Mouse (Mus musculus) heart, embryonic 10.5 days (tissue): ENCODE measurements around the gene Utf1. TPM values are rescaled to one million over a fixed set of nuclear protein-coding genes. Genes with fewer than 3 reads are reported as not detected.

Experiments used
- DNase-seq: peaks from one replicate; pipeline ENCODE4 v3.0.0-alpha.2; 2017; ENCODE audit warnings: low spot score
- H3K27ac ChIP-seq: fragments of 300-500 bp; sonication (generic); 2 replicates; pipeline ENCODE4 v1.5.1; 2016; ENCODE audit warnings: mild to moderate bottlenecking
- H3K27me3 ChIP-seq: fragments of 300-500 bp; sonication (generic); 2 replicates; pipeline ENCODE4 v1.6.1; 2016; ENCODE audit warnings: mild to moderate bottlenecking; ENCODE audit not compliant: poor library complexity, insufficient read depth, severe bottlenecking
- H3K36me3 ChIP-seq: fragments of 300-500 bp; sonication (generic); 2 replicates; pipeline ENCODE4 v1.6.1; 2016; ENCODE audit warnings: mild to moderate bottlenecking, moderate library complexity
- H3K4me1 ChIP-seq: fragments of 300-500 bp; sonication (generic); 2 replicates; pipeline ENCODE4 v1.6.1; 2016; ENCODE audit warnings: mild to moderate bottlenecking
- H3K4me3 ChIP-seq: fragments of 300-500 bp; sonication (generic); 2 replicates; pipeline ENCODE4 v1.5.1; 2016; ENCODE audit warnings: mild to moderate bottlenecking, moderate library complexity
- H3K9me3 ChIP-seq: fragments of 300-500 bp; sonication (generic); 2 replicates; pipeline ENCODE4 v1.6.1; 2016; ENCODE audit warnings: mild to moderate bottlenecking, moderate library complexity
- WGBS: fragments of 180-500 bp; shearing (Covaris S2); methylation state at CpG from one replicate; pipeline ENCODE4 v1.1.7; 2016; 5-methylcytosine and 5-hydroxymethylcytosine counted together
- polyA plus RNA-seq: library from polyadenylated mRNA; unstranded; fragments of >200 nt; fragmentation: Nextera tagmentation; extraction: Ambion mirVana; gene quantifications from 2 replicates; pipeline ENCODE4 v1.2.1, GENCODE M21; 2016

Utf1 gene
- polyA plus RNA-seq, 1 experiment from 2014 or later: 0.14 TPM

GRCm38 (mm10) chr7:139910204-139910835 lies 33.3 kb upstream of the Utf1 start:
- Histone ChIP-seq H3K4me1 (peaks cover 42% of the 10 kb centered on the region), H3K27ac (peak overlapping the region; percentile 22; the same call in 1 of the 2 replicates), H3K27me3 (peaks cover 66% of the 10 kb centered on the region), H3K9me3 (no peaks in the 10 kb centered on the region), H3K4me3 (no peak overlapping the region), H3K36me3 (no peaks in the 10 kb centered on the region)
- DNase-seq: no peak
- 46% methylated on average over 11 of the region's 11 CpGs for WGBS

- no peaks in the 10 kb centered on the region for H3K9me3 ChIP-seq
- peaks cover 95% of the 10 kb centered on the region for H3K27me3 ChIP-seq
- no peak overlapping the region for H3K27ac ChIP-seq
- peaks cover 30% of the 10 kb centered on the region for H3K4me1 ChIP-seq
- no peak for DNase-seq
- peak overlapping the region; percentile 54 for H3K4me3 ChIP-seq
- no peaks in the 10 kb centered on the region for H3K36me3 ChIP-seq
- 8% methylated on average over 29 of the region's 29 CpGs for WGBS
Observed at GRCm38 (mm10) chr7:139914141-139915047, 29.2 kb upstream of the Utf1 start.

GRCm38 (mm10) chr7:139915646-139916257 lies 27.8 kb upstream of the Utf1 start:
- Histone ChIP-seq H3K4me1 (peaks cover 18% of the 10 kb centered on the region), H3K27me3 (peaks cover 99% of the 10 kb centered on the region), H3K27ac (no peak overlapping the region), H3K36me3 (no peaks in the 10 kb centered on the region), H3K9me3 (no peaks in the 10 kb centered on the region), H3K4me3 (peak overlapping the region; percentile 19; the same call in 1 of the 2 replicates)
- 8% methylated on average over 14 of the region's 14 CpGs for WGBS
- DNase-seq: no peak

- peaks cover 99% of the 10 kb centered on the region for H3K27me3 ChIP-seq
- peaks cover 15% of the 10 kb centered on the region for H3K4me1 ChIP-seq
- no peak overlapping the region for H3K27ac ChIP-seq
- H3K9me3 ChIP-seq: no peaks in the 10 kb centered on the region
- no peak for DNase-seq
- 0% methylated on average over 1 of the region's 1 CpGs for WGBS
- H3K36me3 ChIP-seq: no peaks in the 10 kb centered on the region
- no peak overlapping the region for H3K4me3 ChIP-seq
Observed at GRCm38 (mm10) chr7:139916345-139916744, 27.2 kb upstream of the Utf1 start.

- Histone ChIP-seq H3K27me3 (peaks cover 95% of the 10 kb centered on the region), H3K4me1 (peaks cover 15% of the 10 kb centered on the region), H3K36me3 (no peaks in the 10 kb centered on the region), H3K27ac (no peak overlapping the region), H3K9me3 (no peaks in the 10 kb centered on the region), H3K4me3 (no peak overlapping the region)
- no peak for DNase-seq
- WGBS: 70% methylated on average over 4 of the region's 4 CpGs
Observed at GRCm38 (mm10) chr7:139918262-139918661, 25.3 kb upstream of the Utf1 start.

- no peak overlapping the region for H3K27ac ChIP-seq
- 18% methylated on average over 11 of the region's 11 CpGs for WGBS
- no peaks in the 10 kb centered on the region for H3K36me3 ChIP-seq
- H3K4me1 ChIP-seq: no peaks in the 10 kb centered on the region
- DNase-seq: no peak
- H3K27me3 ChIP-seq: peaks cover 61% of the 10 kb centered on the region
- H3K4me3 ChIP-seq: no peak overlapping the region
- no peaks in the 10 kb centered on the region for H3K9me3 ChIP-seq
Observed at GRCm38 (mm10) chr7:139930732-139931131, 12.9 kb upstream of the Utf1 start.

GRCm38 (mm10) chr7:139936705-139937104 lies 6.9 kb upstream of the Utf1 start:
- Histone ChIP-seq H3K36me3 (no peaks in the 10 kb centered on the region), H3K27me3 (peaks cover 70% of the 10 kb centered on the region), H3K27ac (no peak overlapping the region), H3K4me3 (no peak overlapping the region), H3K9me3 (no peaks in the 10 kb centered on the region), H3K4me1 (no peaks in the 10 kb centered on the region)
- 79% methylated on average over 10 of the region's 10 CpGs for WGBS
- DNase-seq: no peak

GRCm38 (mm10) chr7:139937138-139937537 lies 6.5 kb upstream of the Utf1 start:
- Histone ChIP-seq H3K27me3 (peaks cover 70% of the 10 kb centered on the region), H3K9me3 (no peaks in the 10 kb centered on the region), H3K36me3 (no peaks in the 10 kb centered on the region), H3K27ac (no peak overlapping the region), H3K4me1 (no peaks in the 10 kb centered on the region), H3K4me3 (no peak overlapping the region)
- no peak for DNase-seq
- WGBS: 67% methylated on average over 3 of the region's 3 CpGs

GRCm38 (mm10) chr7:139937810-139938209 lies 5.8 kb upstream of the Utf1 start:
- no peak for DNase-seq
- Histone ChIP-seq H3K27me3 (peaks cover 70% of the 10 kb centered on the region), H3K9me3 (no peaks in the 10 kb centered on the region), H3K36me3 (no peaks in the 10 kb centered on the region), H3K4me1 (no peaks in the 10 kb centered on the region), H3K4me3 (no peak overlapping the region), H3K27ac (no peak overlapping the region)
- WGBS: 56% methylated on average over 5 of the region's 5 CpGs

- Histone ChIP-seq H3K27me3 (peaks cover 96% of the 10 kb centered on the region), H3K27ac (no peak overlapping the region), H3K4me3 (no peak overlapping the region), H3K36me3 (no peaks in the 10 kb centered on the region), H3K4me1 (peaks cover 14% of the 10 kb centered on the region), H3K9me3 (no peaks in the 10 kb centered on the region)
- DNase-seq: no peak
- WGBS: 64% methylated on average over 16 of the region's 16 CpGs
Observed at GRCm38 (mm10) chr7:139940476-139941209, 2.9 kb upstream of the Utf1 start.

- Histone ChIP-seq H3K27me3 (peaks cover 100% of the 10 kb centered on the region), H3K4me1 (peaks cover 16% of the 10 kb centered on the region), H3K27ac (0 out of 2 replicates have a peak overlapping the region, but pooled peaks have one; percentile 38), H3K36me3 (no peaks in the 10 kb centered on the region), H3K9me3 (no peaks in the 10 kb centered on the region), H3K4me3 (peak overlapping the region; percentile 57)
- no peak for DNase-seq
- WGBS: 3% methylated on average over 68 of the region's 68 CpGs
Observed at GRCm38 (mm10) chr7:139944291-139945240, 977 bp downstream of the Utf1 start.

GRCm38 (mm10) chr7:139945516-139945915 lies 1.9 kb downstream of the Utf1 start:
- no peaks in the 10 kb centered on the region for H3K36me3 ChIP-seq
- H3K4me1 ChIP-seq: peaks cover 24% of the 10 kb centered on the region
- H3K4me3 ChIP-seq: no peak overlapping the region
- H3K9me3 ChIP-seq: no peaks in the 10 kb centered on the region
- H3K27ac ChIP-seq: no peak overlapping the region
- peaks cover 92% of the 10 kb centered on the region for H3K27me3 ChIP-seq
- 14% methylated on average over 5 of the region's 5 CpGs for WGBS
- no peak for DNase-seq
